Comparison of ENCODE assay signal across 13 mouse cellular contexts in the genomic region with DNA sequence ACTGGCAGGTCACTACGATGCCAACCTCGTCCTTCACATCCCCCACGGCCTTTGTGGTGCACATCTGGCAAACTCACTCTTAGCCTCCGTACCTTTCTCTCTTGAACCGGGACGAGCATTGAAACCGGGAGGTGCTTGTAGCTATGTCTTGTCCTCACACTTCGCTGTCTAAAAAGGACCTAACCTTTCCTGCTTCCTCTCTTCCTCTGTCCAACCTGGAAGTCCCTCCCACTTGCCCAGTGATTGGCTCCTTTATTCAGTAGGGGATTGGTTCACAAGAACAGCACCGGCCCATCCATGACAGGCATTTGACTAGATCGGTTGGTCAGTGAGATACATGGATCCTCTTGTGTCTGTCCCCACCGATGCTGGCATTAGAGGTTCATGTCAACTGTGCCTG.
"Had no signal": no experiment of that assay in that cellular context is flagged by ENCODE, and none has a peak within 500 bp of the region (broad histone marks: within the 10 kb centered on the region; RNA-seq: fewer than 3 reads in every experiment).

No protein-coding gene starts in this region.

- H3K4me1 ChIP-seq: liver, embryonic 15.5 days; midbrain, embryonic 15.5 days; neural tube, embryonic 12.5 days had no signal

- DNase-seq: kidney, postnatal 10 days; lung, adult 2 months; lung, postnatal 36 days; right cerebral cortex, postnatal 14 days; thymus, adult 2 months; thymus, postnatal 25 days had no signal

- H3K9me3 ChIP-seq: limb, embryonic 10.5 days; liver, embryonic 15.5 days; midbrain, embryonic 15.5 days; neural tube, embryonic 12.5 days had no signal

- ATAC-seq: intestine, postnatal 0 days; lung, postnatal 0 days; midbrain, embryonic 15.5 days had no signal

- H3K36me3 ChIP-seq: limb, embryonic 10.5 days; liver, embryonic 15.5 days; midbrain, embryonic 15.5 days; neural tube, embryonic 12.5 days had no signal

- H3K9ac ChIP-seq: liver, embryonic 15.5 days; midbrain, embryonic 15.5 days; neural tube, embryonic 12.5 days had no signal

- H3K27me3 ChIP-seq: liver, embryonic 15.5 days; midbrain, embryonic 15.5 days; neural tube, embryonic 12.5 days had no signal

- H3K4me3 ChIP-seq: limb, embryonic 10.5 days; liver, embryonic 15.5 days; midbrain, embryonic 15.5 days; neural tube, embryonic 12.5 days had no signal

- H3K27ac ChIP-seq: limb, embryonic 10.5 days; liver, embryonic 15.5 days; midbrain, embryonic 15.5 days; neural tube, embryonic 12.5 days had no signal

- H3K4me2 ChIP-seq: liver, embryonic 11.5 days; liver, embryonic 15.5 days; midbrain, embryonic 15.5 days; neural tube, embryonic 12.5 days had no signal
